Mouse (Mus musculus): Measurements from ENCODE around the gene Stk32b. TPM values are rescaled to one million over a fixed set of nuclear protein-coding genes. Genes with fewer than 3 reads are reported as not detected.

Stk32b gene
- polyA plus RNA-seq, 1 experiment from 2014 or later: 0.30 TPM

DNA sequence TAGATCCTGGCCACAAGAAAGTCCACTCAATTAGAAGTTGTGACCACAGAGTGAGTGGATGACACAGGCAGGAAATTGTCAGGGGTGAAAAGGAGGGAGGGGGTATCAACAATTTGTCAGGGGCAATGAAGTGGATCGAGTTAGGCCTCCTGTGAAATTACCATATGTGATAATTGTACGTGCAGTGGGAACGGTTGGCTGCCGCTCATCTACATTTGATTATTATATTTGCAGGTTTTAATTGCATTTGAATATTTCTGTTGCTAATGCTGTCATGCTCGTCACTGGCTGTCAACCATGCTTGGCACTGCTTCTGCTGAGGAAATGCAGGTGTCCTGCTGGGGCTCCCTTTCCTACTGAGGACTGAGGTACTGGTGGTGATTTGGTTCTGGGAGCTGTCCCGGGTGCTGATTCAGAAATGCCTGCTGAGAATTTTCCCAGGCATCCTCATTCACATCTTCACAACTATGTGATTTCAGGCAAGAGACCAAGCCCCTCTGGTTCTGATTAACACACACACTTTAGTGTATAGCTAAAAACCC lies 159.6 kb downstream of the Stk32b start:
- H3K4me1 ChIP-seq: no peaks in the 10 kb centered on the region
- H3K36me3 ChIP-seq: no peaks in the 10 kb centered on the region
- no peak overlapping the region for H3K4me3 ChIP-seq
- WGBS: 63% methylated on average over 6 of the region's 6 CpGs
- H3K27ac ChIP-seq: no peak overlapping the region
- no peaks in the 10 kb centered on the region for H3K9me3 ChIP-seq
- no peaks in the 10 kb centered on the region for H3K27me3 ChIP-seq (ENCODE audit: insufficient read depth, poor library complexity, severe bottlenecking)
- no peak for DNase-seq (ENCODE audit: low spot score)

DNA sequence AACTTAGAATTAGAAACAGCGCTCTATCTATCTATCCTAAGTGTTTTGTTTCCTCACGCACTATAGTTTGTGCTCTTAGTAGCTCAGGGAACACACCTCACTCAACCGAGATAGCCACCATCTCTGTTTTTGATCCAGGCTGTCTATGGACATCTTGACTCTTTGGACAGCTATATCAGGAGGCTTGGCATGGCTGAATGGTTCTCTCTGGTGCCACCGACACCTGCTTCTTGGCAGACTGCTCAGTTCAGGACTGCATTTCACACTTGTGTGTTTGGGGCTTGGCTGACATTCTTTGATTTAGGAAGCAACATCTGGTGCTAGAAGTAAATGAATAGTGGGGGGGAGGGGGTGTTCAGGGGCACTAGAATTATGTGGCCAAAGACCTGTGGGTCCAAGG lies 162.7 kb downstream of the Stk32b start:
- no peak overlapping the region for H3K4me3 ChIP-seq
- H3K27ac ChIP-seq: no peak overlapping the region
- no peaks in the 10 kb centered on the region for H3K36me3 ChIP-seq
- no peaks in the 10 kb centered on the region for H3K9me3 ChIP-seq
- H3K4me1 ChIP-seq: no peaks in the 10 kb centered on the region
- WGBS: 82% methylated on average over 4 of the region's 4 CpGs
- no peak for DNase-seq (ENCODE audit: low spot score)
- no peaks in the 10 kb centered on the region for H3K27me3 ChIP-seq (ENCODE audit: insufficient read depth, poor library complexity, severe bottlenecking)

DNA sequence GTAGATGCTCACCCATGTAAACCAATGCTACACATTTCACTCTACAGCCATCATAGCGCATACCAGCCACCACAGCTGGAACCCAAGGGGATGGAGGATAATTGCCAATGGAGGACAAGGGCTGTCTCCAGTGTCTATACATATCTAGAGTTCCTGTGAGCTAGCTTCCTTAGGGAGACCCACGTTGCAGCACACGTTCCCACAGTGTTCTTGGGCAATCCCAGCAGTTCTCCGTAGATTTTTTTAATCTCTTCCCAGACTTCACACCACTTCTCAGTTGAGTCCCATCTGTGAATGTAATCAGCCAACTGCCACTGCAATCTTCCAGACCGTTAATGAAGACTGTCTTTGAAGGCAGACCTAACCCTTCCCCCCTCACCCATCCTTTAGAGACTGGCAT lies 165.3 kb downstream of the Stk32b start:
- no peak for DNase-seq (ENCODE audit: low spot score)
- no peaks in the 10 kb centered on the region for H3K27me3 ChIP-seq (ENCODE audit: insufficient read depth, poor library complexity, severe bottlenecking)
- no peak overlapping the region for H3K4me3 ChIP-seq
- H3K9me3 ChIP-seq: no peaks in the 10 kb centered on the region
- H3K27ac ChIP-seq: no peak overlapping the region
- no peaks in the 10 kb centered on the region for H3K4me1 ChIP-seq
- H3K36me3 ChIP-seq: no peaks in the 10 kb centered on the region
- 70% methylated on average over 5 of the region's 5 CpGs for WGBS

DNA sequence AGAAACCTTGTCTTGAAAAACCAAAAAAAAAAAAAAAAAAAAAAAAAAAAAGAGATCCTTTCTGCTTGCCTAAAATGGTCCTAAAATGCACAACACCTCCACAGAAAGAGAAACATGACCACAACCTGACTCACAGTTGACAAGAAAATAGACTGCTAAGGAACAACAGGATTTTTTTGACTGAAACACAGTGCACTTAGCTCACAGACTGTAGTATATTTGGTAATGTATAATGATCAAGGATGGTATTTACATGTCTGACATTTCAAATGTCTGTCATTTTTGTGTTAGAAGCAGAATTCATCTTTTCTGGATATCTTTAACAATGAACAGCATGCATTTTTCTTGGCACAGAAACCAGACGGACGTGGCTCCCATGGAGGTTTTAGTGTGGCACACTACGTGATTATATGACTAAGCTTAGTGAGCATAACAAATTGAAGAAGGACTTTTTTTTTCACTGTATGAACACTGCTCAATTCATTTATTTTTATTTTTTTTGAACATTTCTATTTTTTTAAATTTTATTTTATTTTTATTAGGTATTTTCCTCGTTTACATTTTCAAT lies 181.2 kb downstream of the Stk32b start:
- H3K4me3 ChIP-seq: no peak overlapping the region
- no peaks in the 10 kb centered on the region for H3K36me3 ChIP-seq
- 88% methylated on average over 4 of the region's 4 CpGs for WGBS
- peaks cover 23% of the 10 kb centered on the region for H3K4me1 ChIP-seq
- no peak overlapping the region for H3K27ac ChIP-seq
- no peaks in the 10 kb centered on the region for H3K27me3 ChIP-seq (ENCODE audit: insufficient read depth, poor library complexity, severe bottlenecking)
- no peak for DNase-seq (ENCODE audit: low spot score)
- no peaks in the 10 kb centered on the region for H3K9me3 ChIP-seq

DNA sequence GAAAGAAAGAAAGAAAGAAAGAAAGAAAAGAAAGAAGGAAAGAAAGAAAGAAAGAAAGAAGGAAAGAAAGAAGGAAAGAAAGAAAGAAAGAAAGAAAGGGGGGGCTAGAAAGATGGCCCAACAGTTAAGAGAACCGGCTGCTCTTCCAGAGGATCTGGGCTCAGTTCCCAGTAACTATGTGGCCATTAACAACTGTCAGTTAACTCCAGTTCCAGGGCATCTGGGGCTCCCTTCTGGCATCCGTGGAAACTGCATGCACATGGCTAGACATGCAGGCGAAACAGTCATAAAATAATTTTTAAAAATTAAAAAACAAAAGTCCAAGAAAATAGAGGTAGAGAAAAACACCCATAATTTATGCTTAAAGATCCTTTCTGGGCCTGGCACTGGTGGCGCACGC lies 181.7 kb downstream of the Stk32b start:
- Histone ChIP-seq H3K27ac (no peak overlapping the region), H3K4me1 (peaks cover 23% of the 10 kb centered on the region), H3K9me3 (no peaks in the 10 kb centered on the region), H3K36me3 (no peaks in the 10 kb centered on the region), H3K27me3 (ENCODE audit: insufficient read depth, poor library complexity, severe bottlenecking) (no peaks in the 10 kb centered on the region), H3K4me3 (no peak overlapping the region)
- DNase-seq (ENCODE audit: low spot score): no peak
- WGBS: 85% methylated on average over 5 of the region's 5 CpGs

DNA sequence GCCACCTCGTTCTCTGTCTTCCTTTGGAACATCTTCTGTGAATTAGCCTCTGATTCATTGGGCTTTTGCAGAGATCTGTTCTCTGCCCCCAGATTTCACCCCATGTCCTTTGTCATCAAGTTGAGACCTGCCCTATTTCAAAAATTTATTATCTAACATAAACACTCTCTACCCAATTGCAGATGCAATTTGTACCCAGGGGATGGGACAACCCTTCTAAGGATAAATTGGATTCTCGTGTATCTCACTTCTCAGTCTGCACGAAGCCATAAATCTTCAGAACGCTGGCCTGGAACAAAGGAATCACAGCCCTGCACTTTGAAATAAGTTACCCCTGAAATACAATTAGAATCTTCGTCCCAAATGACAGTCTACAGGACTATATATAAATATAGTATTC lies 191.6 kb downstream of the Stk32b start:
- Histone ChIP-seq H3K27me3 (ENCODE audit: insufficient read depth, poor library complexity, severe bottlenecking) (no peaks in the 10 kb centered on the region), H3K9me3 (no peaks in the 10 kb centered on the region), H3K4me3 (no peak overlapping the region), H3K36me3 (no peaks in the 10 kb centered on the region), H3K27ac (no peak overlapping the region), H3K4me1 (no peaks in the 10 kb centered on the region)
- WGBS: 77% methylated on average over 5 of the region's 5 CpGs
- no peak for DNase-seq (ENCODE audit: low spot score)

DNA sequence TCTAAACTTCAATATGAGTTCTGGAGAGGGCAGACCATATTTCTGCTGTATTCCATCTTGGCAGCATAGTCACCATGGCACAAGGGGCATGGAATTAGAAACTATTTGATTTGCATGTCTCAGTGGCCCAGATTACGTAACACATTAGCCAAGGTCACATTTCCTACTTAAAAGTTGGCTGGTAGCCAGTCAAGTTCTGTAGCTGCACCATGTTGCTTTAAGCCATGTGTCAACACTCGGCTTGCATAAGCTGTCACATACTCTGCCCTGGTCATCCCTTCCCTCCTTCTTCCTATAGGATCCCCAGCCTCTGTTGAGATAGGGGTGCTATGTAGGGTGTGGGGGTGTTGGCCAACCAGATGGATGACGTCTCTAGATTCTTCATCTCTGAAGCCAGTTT lies 196.5 kb downstream of the Stk32b start:
- WGBS: 69% methylated on average over 3 of the region's 3 CpGs
- Histone ChIP-seq H3K4me1 (no peaks in the 10 kb centered on the region), H3K36me3 (no peaks in the 10 kb centered on the region), H3K27me3 (ENCODE audit: insufficient read depth, poor library complexity, severe bottlenecking) (no peaks in the 10 kb centered on the region), H3K27ac (no peak overlapping the region), H3K4me3 (no peak overlapping the region), H3K9me3 (no peaks in the 10 kb centered on the region)
- DNase-seq (ENCODE audit: low spot score): no peak

DNA sequence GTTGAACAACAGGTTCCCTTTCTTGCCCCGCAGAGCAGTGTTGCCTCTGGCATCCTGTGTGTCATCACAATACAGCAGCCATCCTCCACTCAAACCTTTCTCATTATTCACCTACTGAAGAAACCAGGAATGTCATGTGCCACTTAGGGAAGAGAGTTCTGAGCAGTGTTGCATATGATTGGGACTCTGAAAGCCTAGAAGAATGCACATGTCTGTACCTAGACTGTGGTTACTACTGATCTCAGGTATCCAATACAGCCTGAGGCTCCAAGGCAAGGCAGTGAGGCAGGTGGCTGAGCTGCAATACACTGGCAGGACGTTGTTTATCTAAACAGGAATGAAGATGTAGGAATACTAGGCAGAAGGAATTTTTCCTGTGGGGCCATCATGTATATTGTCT lies 204.5 kb downstream of the Stk32b start:
- H3K4me1 ChIP-seq: peaks cover 35% of the 10 kb centered on the region
- no peaks in the 10 kb centered on the region for H3K36me3 ChIP-seq
- no peaks in the 10 kb centered on the region for H3K27me3 ChIP-seq (ENCODE audit: insufficient read depth, poor library complexity, severe bottlenecking)
- WGBS: 45% methylated on average over 2 of the region's 2 CpGs
- DNase-seq (ENCODE audit: low spot score): no peak
- H3K9me3 ChIP-seq: no peaks in the 10 kb centered on the region
- H3K4me3 ChIP-seq: no peak overlapping the region
- peak overlapping the region; percentile 1; the same call in 1 of the 2 replicates for H3K27ac ChIP-seq

DNA sequence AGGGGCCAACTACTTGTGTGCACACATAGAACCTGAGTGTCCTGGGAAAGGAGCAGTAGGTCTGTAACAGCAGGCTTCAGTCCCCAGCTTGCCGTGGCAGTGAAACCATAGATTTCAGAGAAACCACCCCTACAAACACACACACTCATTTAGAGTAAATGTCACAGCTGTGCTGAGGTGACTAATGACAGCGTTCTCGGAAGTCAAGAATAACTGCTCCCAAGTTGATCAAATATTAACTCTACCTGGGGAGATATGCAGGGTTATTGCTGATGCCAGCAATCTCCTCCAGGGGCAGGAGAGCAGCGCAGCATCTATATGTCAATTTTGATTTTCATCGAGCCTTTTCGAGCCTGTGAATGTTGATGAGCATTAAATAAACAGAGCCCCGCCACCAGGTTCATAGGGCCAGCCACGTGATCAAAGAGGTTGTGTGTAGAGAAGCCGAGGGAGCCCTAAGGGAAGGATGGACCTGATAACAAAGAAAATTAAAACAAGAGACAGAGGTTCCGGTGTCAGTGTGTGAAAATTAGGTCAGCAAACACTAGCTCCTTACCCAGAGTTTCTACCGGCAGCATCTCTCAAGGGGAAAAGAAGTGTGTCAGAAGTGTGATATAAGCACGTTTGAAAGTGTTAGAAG lies 210.0 kb downstream of the Stk32b start:
- H3K36me3 ChIP-seq: no peaks in the 10 kb centered on the region
- no peaks in the 10 kb centered on the region for H3K27me3 ChIP-seq (ENCODE audit: insufficient read depth, poor library complexity, severe bottlenecking)
- no peaks in the 10 kb centered on the region for H3K9me3 ChIP-seq
- H3K27ac ChIP-seq: no peak overlapping the region
- peaks cover 17% of the 10 kb centered on the region for H3K4me1 ChIP-seq
- 72% methylated on average over 12 of the region's 12 CpGs for whole genome bisulfite sequencing
- no peak for DNase-seq (ENCODE audit: low spot score)
- H3K4me3 ChIP-seq: no peak overlapping the region

DNA sequence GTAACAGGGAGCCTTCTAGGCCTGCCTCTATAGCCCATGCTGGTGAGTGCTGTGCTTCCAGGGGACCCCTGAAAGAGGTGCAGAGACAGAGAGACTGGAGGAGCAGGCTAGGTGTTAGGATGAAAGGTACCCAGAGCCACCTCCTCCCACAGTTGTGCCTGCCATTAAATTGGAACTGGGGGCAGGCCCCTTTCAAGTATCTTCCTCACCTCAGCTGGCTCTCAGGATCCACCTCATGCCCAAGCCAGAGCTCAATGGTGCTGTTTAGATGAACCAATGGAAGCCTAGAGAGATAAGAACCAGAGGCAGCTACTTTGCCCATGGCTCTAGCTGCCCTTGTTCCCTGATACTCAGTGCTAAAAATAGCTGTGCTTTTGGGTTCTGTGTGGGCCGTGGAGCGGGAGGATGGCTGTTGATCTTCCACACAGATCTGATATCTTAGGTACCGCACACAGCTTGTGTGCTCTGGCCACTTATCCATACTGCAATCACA lies 221.9 kb downstream of the Stk32b start:
- 39% methylated on average over 3 of the region's 3 CpGs for WGBS
- peak overlapping the region; percentile 78 for H3K27ac ChIP-seq
- no peaks in the 10 kb centered on the region for H3K9me3 ChIP-seq
- peaks cover 20% of the 10 kb centered on the region for H3K4me1 ChIP-seq
- no peaks in the 10 kb centered on the region for H3K27me3 ChIP-seq (ENCODE audit: insufficient read depth, poor library complexity, severe bottlenecking)
- H3K4me3 ChIP-seq: no peak overlapping the region
- DNase-seq (ENCODE audit: low spot score): no peak
- no peaks in the 10 kb centered on the region for H3K36me3 ChIP-seq

DNA sequence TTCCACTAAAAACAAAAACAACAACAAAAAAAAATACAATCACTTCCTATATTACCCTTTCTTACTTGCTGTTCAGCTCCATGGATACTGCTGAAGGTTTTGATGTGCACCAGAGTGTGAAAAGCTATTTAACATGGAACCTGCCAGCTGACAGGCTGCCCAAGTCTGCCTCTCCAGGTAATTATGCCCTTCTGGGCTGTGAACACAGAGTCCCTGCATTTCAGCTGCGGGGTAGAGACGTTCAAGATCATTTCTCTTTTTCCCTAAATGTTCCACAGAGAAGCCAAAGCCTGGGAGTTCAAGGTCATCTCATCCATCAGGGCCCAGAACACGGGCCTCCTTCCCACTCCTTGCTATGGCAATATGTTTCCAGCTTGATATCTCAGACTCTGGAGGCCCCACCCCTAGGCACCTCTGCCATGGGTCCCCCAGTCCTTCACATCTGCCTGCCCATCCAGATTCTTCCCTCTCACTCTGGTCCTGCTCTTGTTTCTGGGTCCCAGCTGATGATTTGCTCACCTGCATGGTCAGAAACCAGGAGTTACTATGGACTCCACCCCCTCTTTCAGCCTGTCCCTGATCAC lies 244.9 kb downstream of the Stk32b start:
- 73% methylated on average over 3 of the region's 3 CpGs for WGBS
- Histone ChIP-seq H3K4me3 (no peak overlapping the region), H3K36me3 (no peaks in the 10 kb centered on the region), H3K4me1 (no peaks in the 10 kb centered on the region), H3K9me3 (no peaks in the 10 kb centered on the region), H3K27ac (no peak overlapping the region), H3K27me3 (ENCODE audit: insufficient read depth, poor library complexity, severe bottlenecking) (no peaks in the 10 kb centered on the region)
- no peak for DNase-seq (ENCODE audit: low spot score)

DNA sequence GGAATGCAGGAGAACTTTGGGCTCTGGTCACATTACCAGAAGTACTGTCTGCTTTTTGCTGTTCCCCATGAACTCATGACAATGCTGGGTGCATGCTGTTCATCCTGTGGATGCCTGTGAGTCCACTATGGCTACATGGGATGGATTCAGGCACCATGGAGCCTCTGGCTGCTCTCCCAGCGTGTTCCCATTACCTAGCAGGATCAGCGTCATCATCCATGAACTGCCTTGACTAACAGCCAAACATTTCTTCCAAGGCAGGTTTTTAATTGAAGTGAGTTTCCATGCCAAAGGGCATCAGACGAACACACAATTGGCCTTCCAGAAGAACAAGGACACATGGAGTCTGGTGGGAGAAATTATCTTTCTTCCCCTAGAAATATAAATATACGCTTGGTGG lies 245.4 kb downstream of the Stk32b start:
- Histone ChIP-seq H3K4me3 (no peak overlapping the region), H3K9me3 (no peaks in the 10 kb centered on the region), H3K27ac (no peak overlapping the region), H3K4me1 (no peaks in the 10 kb centered on the region), H3K36me3 (no peaks in the 10 kb centered on the region), H3K27me3 (ENCODE audit: insufficient read depth, poor library complexity, severe bottlenecking) (no peaks in the 10 kb centered on the region)
- DNase-seq (ENCODE audit: low spot score): no peak
- WGBS: 76% methylated on average over 4 of the region's 4 CpGs

DNA sequence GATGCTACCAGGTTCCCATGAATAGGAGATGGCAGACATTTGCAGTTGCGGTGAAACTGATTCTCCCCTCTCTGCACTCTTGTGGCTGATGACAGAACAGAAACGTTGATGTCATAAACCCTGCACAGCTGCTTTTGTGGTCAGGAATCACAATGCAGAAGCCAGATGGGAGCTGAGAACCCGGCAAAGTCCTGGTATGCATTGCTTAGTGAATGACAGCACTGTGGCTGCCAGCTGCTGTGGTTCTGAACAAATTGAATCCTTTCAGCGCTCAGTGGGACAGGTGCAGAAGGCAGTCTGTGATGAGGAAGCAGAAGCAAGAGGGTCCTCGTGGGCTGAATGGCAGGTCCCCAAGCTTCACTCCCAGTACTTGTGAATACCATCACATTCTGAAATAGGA lies 247.9 kb downstream of the Stk32b start:
- DNase-seq (ENCODE audit: low spot score): no peak
- no peaks in the 10 kb centered on the region for H3K27me3 ChIP-seq (ENCODE audit: insufficient read depth, poor library complexity, severe bottlenecking)
- 68% methylated on average over 5 of the region's 5 CpGs for WGBS

More for the DNA sequence above, 247.9 kb downstream of the Stk32b start:
- Histone ChIP-seq H3K4me3 (no peak overlapping the region), H3K36me3 (no peaks in the 10 kb centered on the region), H3K27ac (no peak overlapping the region), H3K9me3 (no peaks in the 10 kb centered on the region), H3K4me1 (peaks cover 8% of the 10 kb centered on the region; the same call in 1 of the 2 replicates)

Measured in heart, embryonic 10.5 days (tissue).